Mouse (Mus musculus) forebrain, embryonic 15.5 days (tissue): Measurements from ENCODE around the gene Rdh19. TPM values are rescaled to one million over a fixed set of nuclear protein-coding genes. Genes with fewer than 3 reads are reported as not detected.
"Not testable (repeated sequence)": the region's sequence is repeated elsewhere in the genome, so short reads cannot be mapped to it uniquely, and the experiment has no call there.

Experiments used
- ATAC-seq: fragments of 200-750 bp; cut with Nextera tagmentation; replicated peaks from 2 replicates; pipeline ENCODE4 v1.8.0; 2017; ENCODE audit warnings: mild to moderate bottlenecking, moderate TSS enrichment, moderate library complexity
- H3K27ac ChIP-seq: fragments of 300-500 bp; sonication (generic); replicated peaks from 2 replicates; pipeline ENCODE4 v1.5.1; 2015; ENCODE audit warnings: mild to moderate bottlenecking, inconsistent platforms
- H3K27me3 ChIP-seq: fragments of 300-500 bp; sonication (generic); 2 replicates; pipeline ENCODE4 v1.6.1; 2015; ENCODE audit warnings: inconsistent platforms
- H3K36me3 ChIP-seq: fragments of 300-500 bp; sonication (generic); 2 replicates; pipeline ENCODE4 v1.6.1; 2015; ENCODE audit warnings: mild to moderate bottlenecking, inconsistent platforms
- H3K4me1 ChIP-seq: fragments of 300-500 bp; sonication (generic); 2 replicates; pipeline ENCODE4 v1.6.1; 2015; ENCODE audit warnings: inconsistent platforms
- H3K4me2 ChIP-seq: fragments of 300-500 bp; sonication (generic); replicated peaks from 2 replicates; pipeline ENCODE4 v1.6.1; 2015; ENCODE audit warnings: mild to moderate bottlenecking, inconsistent platforms
- H3K4me3 ChIP-seq: fragments of 300-500 bp; sonication (generic); 2 replicates; pipeline ENCODE4 v1.5.1; 2015; ENCODE audit warnings: mild to moderate bottlenecking, inconsistent platforms
- H3K9ac ChIP-seq: fragments of 300-500 bp; sonication (generic); replicated peaks from 2 replicates; pipeline ENCODE4 v1.6.1; 2015; ENCODE audit warnings: mild to moderate bottlenecking, inconsistent platforms
- H3K9me3 ChIP-seq: fragments of 300-500 bp; sonication (generic); 2 replicates; pipeline ENCODE4 v1.6.1; 2016; ENCODE audit warnings: inconsistent platforms
- WGBS: fragments of 180-500 bp; shearing (Covaris S2); methylation state at CpG from one replicate; pipeline ENCODE4 v1.1.7; 2015; ENCODE audit warnings: mixed read lengths; 5-methylcytosine and 5-hydroxymethylcytosine counted together
- polyA plus RNA-seq: library from polyadenylated mRNA; unstranded; fragments of >200 nt; fragmentation: Nextera tagmentation; extraction: Ambion mirVana; gene quantifications from 2 replicates; pipeline ENCODE4 v1.2.1, GENCODE M21; 2015

Gene Rdh19
- polyA plus RNA-seq, 1 experiment from 2014 or later: not detected

- no peak overlapping the region for H3K27ac ChIP-seq
- WGBS: 81% methylated on average over 4 of the region's 4 CpGs
- no peak overlapping the region for H3K4me2 ChIP-seq
- H3K9me3 ChIP-seq: no peaks in the 10 kb centered on the region
- H3K36me3 ChIP-seq: no peaks in the 10 kb centered on the region
- H3K4me3 ChIP-seq: no peak overlapping the region
- ATAC-seq: no peak
- peaks cover 4% of the 10 kb centered on the region; the same call in 1 of the 2 replicates for H3K4me1 ChIP-seq
- no peak overlapping the region for H3K9ac ChIP-seq
- no peaks in the 10 kb centered on the region for H3K27me3 ChIP-seq
Observed at GRCm38 (mm10) chr10:127886971-127887370, 37.2 kb downstream of the Rdh19 start.

- no peak within 1 kb of the TSS for H3K9ac ChIP-seq
- ATAC-seq: no peak
- no peak within 1 kb of the TSS for H3K27ac ChIP-seq
- peaks cover 4% of the 10 kb centered on the region; the same call in 1 of the 2 replicates for H3K4me1 ChIP-seq
- H3K36me3 ChIP-seq: no peaks in the 10 kb centered on the region
- H3K27me3 ChIP-seq: no peaks in the 10 kb centered on the region
- H3K4me3 ChIP-seq: no peak within 1 kb of the TSS
- no peak within 1 kb of the TSS for H3K4me2 ChIP-seq
- H3K9me3 ChIP-seq: no peaks in the 10 kb centered on the region
Observed at GRCm38 (mm10) chr10:127888605-127889004, 38.9 kb downstream of the Rdh19 start, which contains the start of gene Rdh7. Rdh7 (minus strand) TSS chr10:127888817.

- Histone ChIP-seq H3K27me3 (no peaks in the 10 kb centered on the region), H3K4me2 (no peak overlapping the region), H3K9ac (no peak overlapping the region), H3K4me3 (no peak overlapping the region), H3K9me3 (no peaks in the 10 kb centered on the region), H3K36me3 (no peaks in the 10 kb centered on the region), H3K27ac (no peak overlapping the region), H3K4me1 (peaks cover 4% of the 10 kb centered on the region; the same call in 1 of the 2 replicates)
- ATAC-seq: no peak
- 75% methylated on average over 1 of the region's 1 CpGs for WGBS
Observed at GRCm38 (mm10) chr10:127891481-127891880, 41.8 kb downstream of the Rdh19 start.

GRCm38 (mm10) chr10:127893163-127894022, 43.7 kb downstream of the Rdh19 start:
- not testable (repeated sequence) for H3K4me3 ChIP-seq, H3K36me3 ChIP-seq

GRCm38 (mm10) chr10:127896705-127897104, 47.0 kb downstream of the Rdh19 start:
- no peak overlapping the region for H3K4me2 ChIP-seq
- no peak overlapping the region for H3K9ac ChIP-seq
- no peaks in the 10 kb centered on the region for H3K27me3 ChIP-seq
- H3K9me3 ChIP-seq: no peaks in the 10 kb centered on the region
- WGBS: 73% methylated on average over 5 of the region's 5 CpGs
- H3K36me3 ChIP-seq: no peaks in the 10 kb centered on the region
- no peak overlapping the region for H3K27ac ChIP-seq
- H3K4me1 ChIP-seq: no peaks in the 10 kb centered on the region
- no peak for ATAC-seq
- H3K4me3 ChIP-seq: no peak overlapping the region

More at GRCm38 (mm10) chr10:127893163-127894022, 43.7 kb downstream of the Rdh19 start:
- H3K9me3 ChIP-seq, H3K4me2 ChIP-seq, H3K27ac ChIP-seq, ATAC-seq, H3K4me1 ChIP-seq, H3K9ac ChIP-seq, H3K27me3 ChIP-seq: not testable (repeated sequence)
- WGBS: 71% methylated on average over 5 of the region's 5 CpGs

GRCm38 (mm10) chr10:127897506-127897905, 47.8 kb downstream of the Rdh19 start:
- H3K9ac ChIP-seq: no peak overlapping the region

GRCm38 (mm10) chr10:127898218-127898617, 48.5 kb downstream of the Rdh19 start, which contains the start of gene Sdr9c7:
Sdr9c7 (plus strand) TSS chr10:127898518.
- no peak for ATAC-seq
- no peaks in the 10 kb centered on the region for H3K4me1 ChIP-seq
- 84% methylated on average over 2 of the region's 2 CpGs for WGBS
- no peak within 1 kb of the TSS for H3K4me3 ChIP-seq
- H3K27ac ChIP-seq: no peak within 1 kb of the TSS
- no peak within 1 kb of the TSS for H3K9ac ChIP-seq
- H3K4me2 ChIP-seq: no peak within 1 kb of the TSS
- no peaks in the 10 kb centered on the region for H3K36me3 ChIP-seq
- no peaks in the 10 kb centered on the region for H3K9me3 ChIP-seq
- no peaks in the 10 kb centered on the region for H3K27me3 ChIP-seq

More at GRCm38 (mm10) chr10:127897506-127897905, 47.8 kb downstream of the Rdh19 start:
- Histone ChIP-seq H3K9me3 (no peaks in the 10 kb centered on the region), H3K27me3 (no peaks in the 10 kb centered on the region), H3K4me3 (no peak overlapping the region), H3K36me3 (no peaks in the 10 kb centered on the region), H3K4me1 (no peaks in the 10 kb centered on the region), H3K4me2 (no peak overlapping the region), H3K27ac (no peak overlapping the region)
- no peak for ATAC-seq
- WGBS: 92% methylated on average over 3 of the region's 3 CpGs

GRCm38 (mm10) chr10:127899783-127900182, 50.1 kb downstream of the Rdh19 start:
- H3K4me1 ChIP-seq: no peaks in the 10 kb centered on the region
- no peaks in the 10 kb centered on the region for H3K27me3 ChIP-seq
- no peak overlapping the region for H3K27ac ChIP-seq
- H3K4me3 ChIP-seq: no peak overlapping the region
- WGBS: 72% methylated on average over 5 of the region's 5 CpGs
- no peaks in the 10 kb centered on the region for H3K9me3 ChIP-seq
- ATAC-seq: no peak
- no peak overlapping the region for H3K9ac ChIP-seq
- H3K4me2 ChIP-seq: no peak overlapping the region
- H3K36me3 ChIP-seq: no peaks in the 10 kb centered on the region

GRCm38 (mm10) chr10:127901751-127902150, 52.0 kb downstream of the Rdh19 start:
- Histone ChIP-seq H3K4me3 (no peak overlapping the region), H3K27ac (no peak overlapping the region), H3K9ac (no peak overlapping the region), H3K36me3 (no peaks in the 10 kb centered on the region), H3K9me3 (no peaks in the 10 kb centered on the region), H3K27me3 (no peaks in the 10 kb centered on the region), H3K4me2 (no peak overlapping the region), H3K4me1 (0 out of 2 replicates have a peak, but pooled peaks cover 4% of the 10 kb centered on the region)
- WGBS: 77% methylated on average over 4 of the region's 4 CpGs
- no peak for ATAC-seq

GRCm38 (mm10) chr10:127903116-127903515, 53.4 kb downstream of the Rdh19 start:
- H3K27ac ChIP-seq: no peak overlapping the region
- WGBS: 59% methylated on average over 1 of the region's 1 CpGs
- no peak for ATAC-seq
- no peak overlapping the region for H3K9ac ChIP-seq
- no peaks in the 10 kb centered on the region for H3K27me3 ChIP-seq
- no peak overlapping the region for H3K4me3 ChIP-seq
- H3K36me3 ChIP-seq: no peaks in the 10 kb centered on the region
- H3K4me1 ChIP-seq: 0 out of 2 replicates have a peak, but pooled peaks cover 4% of the 10 kb centered on the region
- no peaks in the 10 kb centered on the region for H3K9me3 ChIP-seq
- no peak overlapping the region for H3K4me2 ChIP-seq

- Histone ChIP-seq H3K9ac (no peak overlapping the region), H3K27ac (no peak overlapping the region), H3K9me3 (no peaks in the 10 kb centered on the region), H3K27me3 (no peaks in the 10 kb centered on the region), H3K36me3 (no peaks in the 10 kb centered on the region), H3K4me3 (no peak overlapping the region), H3K4me1 (0 out of 2 replicates have a peak, but pooled peaks cover 4% of the 10 kb centered on the region), H3K4me2 (no peak overlapping the region)
- WGBS: 60% methylated on average over 7 of the region's 7 CpGs
- no peak for ATAC-seq
Observed at GRCm38 (mm10) chr10:127904718-127905446, 55.2 kb downstream of the Rdh19 start.

GRCm38 (mm10) chr10:127906138-127906537, 56.4 kb downstream of the Rdh19 start:
- Histone ChIP-seq H3K4me2 (no peak overlapping the region), H3K27me3 (no peaks in the 10 kb centered on the region), H3K36me3 (no peaks in the 10 kb centered on the region), H3K4me3 (no peak overlapping the region), H3K9ac (no peak overlapping the region), H3K27ac (no peak overlapping the region), H3K9me3 (no peaks in the 10 kb centered on the region), H3K4me1 (0 out of 2 replicates have a peak, but pooled peaks cover 4% of the 10 kb centered on the region)
- WGBS: 60% methylated on average over 2 of the region's 2 CpGs
- no peak for ATAC-seq
